Mouse (Mus musculus): ENCODE results near the gene Ctps2. TPM values are rescaled to one million over a fixed set of nuclear protein-coding genes. Genes with fewer than 3 reads are reported as not detected.

Ctps2 gene
- total and polyA plus RNA-seq, 3 experiments, result 31.0 to 31.8 TPM; not detected in 1

GRCm38 (mm10) chrX:162913651-162914050 lies 12.6 kb downstream of the Ctps2 start:
- Histone ChIP-seq H3K27ac (ENCODE audit: control insufficient read depth, low read depth, low read length) (no peak overlapping the region), H3K36me3 (ENCODE audit: control insufficient read depth in 1 of 2, insufficient read depth in 2 of 2, low read length in 2 of 2) (no peaks in the 10 kb centered on the region; a peak in 1 of 4 replicates), H3K9me3 (replicated peaks; ENCODE audit: insufficient read depth, low read length) (no peaks in the 10 kb centered on the region), H3K27me3 (ENCODE audit: control insufficient read depth in 1 of 2, insufficient read depth in 2 of 2, low read length in 2 of 2) (no peaks in the 10 kb centered on the region), H3K4me3 (ENCODE audit: control insufficient read depth in 1 of 2, insufficient read depth in 1 of 2, low read depth in 2 of 2, low read length in 2 of 2) (no peak overlapping the region), H3K79me2 (ENCODE audit: control insufficient read depth, insufficient read depth, low read length, poor library complexity) (no peaks in the 10 kb centered on the region), H3K9ac (ENCODE audit: control insufficient read depth, low read depth, low read length, poor library complexity, severe bottlenecking) (no peak overlapping the region), H3K4me1 (ENCODE audit: control insufficient read depth in 1 of 2, insufficient read depth in 2 of 2, low read length in 2 of 2) (no peaks in the 10 kb centered on the region)
- no peak for TF ChIP-seq HCFC1 (IDR thresholded peaks at IDR 0.05; ENCODE audit: low read depth, low read length)
- no peak for TF ChIP-seq SIN3A (IDR thresholded peaks at IDR 0.05; ENCODE audit: low read length)
- TF ChIP-seq NRF1 (IDR thresholded peaks at IDR 0.05; ENCODE audit: insufficient read depth, low read depth, low read length, poor library complexity, severe bottlenecking), result no peak
- TF ChIP-seq USF2 (IDR thresholded peaks at IDR 0.05; ENCODE audit: borderline replicate concordance in 1 of 2, insufficient read depth in 1 of 2, low read depth in 1 of 2, low read length in 2 of 2), result no peak
- TF ChIP-seq ZC3H11A (IDR thresholded peaks at IDR 0.05; ENCODE audit: low read depth, low read length), result no peak
- no peak for TF ChIP-seq ZKSCAN1 (IDR thresholded peaks at IDR 0.05; ENCODE audit: low read depth, low read length)
- no peak for TF ChIP-seq NELFE (IDR thresholded peaks at IDR 0.05; ENCODE audit: low read depth, low read length)
- TF ChIP-seq GATA1 (IDR thresholded peaks at IDR 0.05; ENCODE audit: low read depth, low read length), result no peak
- TF ChIP-seq TCF12 (IDR thresholded peaks at IDR 0.05; ENCODE audit: low read depth, low read length), result no peak
- no peak for TF ChIP-seq E2F4 (IDR thresholded peaks at IDR 0.05; ENCODE audit: borderline replicate concordance, low read depth, low read length)
- DNase-seq (ENCODE audit: low read depth, low spot score), result no peak

GRCm38 (mm10) chrX:162915697-162916096 lies 14.7 kb downstream of the Ctps2 start:
- Histone ChIP-seq H3K27ac (ENCODE audit: control insufficient read depth, low read depth, low read length) (no peak overlapping the region), H3K9me3 (replicated peaks; ENCODE audit: insufficient read depth, low read length) (no peaks in the 10 kb centered on the region), H3K27me3 (ENCODE audit: control insufficient read depth in 1 of 2, insufficient read depth in 2 of 2, low read length in 2 of 2) (no peaks in the 10 kb centered on the region), H3K4me3 (ENCODE audit: control insufficient read depth in 1 of 2, insufficient read depth in 1 of 2, low read depth in 2 of 2, low read length in 2 of 2) (no peak overlapping the region), H3K36me3 (ENCODE audit: control insufficient read depth in 1 of 2, insufficient read depth in 2 of 2, low read length in 2 of 2) (no peaks in the 10 kb centered on the region), H3K79me2 (ENCODE audit: control insufficient read depth, insufficient read depth, low read length, poor library complexity) (no peaks in the 10 kb centered on the region), H3K4me1 (ENCODE audit: control insufficient read depth in 1 of 2, insufficient read depth in 2 of 2, low read length in 2 of 2) (no peaks in the 10 kb centered on the region), H3K9ac (ENCODE audit: control insufficient read depth, low read depth, low read length, poor library complexity, severe bottlenecking) (no peak overlapping the region)
- peak; percentile 88 for DNase-seq (ENCODE audit: low read depth, low spot score)
- TF ChIP-seq RCOR1 (IDR thresholded peaks at IDR 0.05; ENCODE audit: low read depth, low read length) (no peak), GABPA (IDR thresholded peaks at IDR 0.05; ENCODE audit: low read depth, low read length) (no peak), MYC (IDR thresholded peaks at IDR 0.05; ENCODE audit: low read depth, low read length) (no peak), NRF1 (IDR thresholded peaks at IDR 0.05; ENCODE audit: insufficient read depth, low read depth, low read length, poor library complexity, severe bottlenecking) (no peak), CTCF (IDR thresholded peaks at IDR 0.05 in 2 of 3, conservative IDR thresholded peaks at IDR 0.05 in 1 of 3; ENCODE audit: control insufficient read depth in 1 of 3, insufficient read depth in 1 of 3, low read depth in 2 of 3, low read length in 3 of 3, poor library complexity in 1 of 3, severe bottlenecking in 1 of 3) (peak; percentile 48 to 93 (median 92)), ETS1 (IDR thresholded peaks at IDR 0.05; ENCODE audit: low read depth, low read length) (no peak), POLR2A (IDR thresholded peaks at IDR 0.05; ENCODE audit: control insufficient read depth in 1 of 2, insufficient read depth in 1 of 2, low read depth in 1 of 2, low read length in 2 of 2, poor library complexity in 1 of 2) (no peak), RAD21 (IDR thresholded peaks at IDR 0.05; ENCODE audit: low read depth, low read length) (peak; percentile 93), SIN3A (IDR thresholded peaks at IDR 0.05; ENCODE audit: low read length) (0 out of 2 replicates have a peak, but pooled peaks have one; percentile 31), BHLHE40 (IDR thresholded peaks at IDR 0.05; ENCODE audit: borderline replicate concordance, low read depth, low read length) (peak; percentile 34; the same call in 1 of the 2 replicates), CHD2 (IDR thresholded peaks at IDR 0.05; ENCODE audit: low read length) (peak; percentile 30), SMC3 (IDR thresholded peaks at IDR 0.05; ENCODE audit: low read depth, low read length) (peak; percentile 79), MAZ (IDR thresholded peaks at IDR 0.05; ENCODE audit: low read depth, low read length) (no peak), USF2 (IDR thresholded peaks at IDR 0.05; ENCODE audit: borderline replicate concordance in 1 of 2, insufficient read depth in 1 of 2, low read depth in 1 of 2, low read length in 2 of 2) (no peak), MXI1 (IDR thresholded peaks at IDR 0.05; ENCODE audit: low read depth, low read length) (no peak), TCF12 (IDR thresholded peaks at IDR 0.05; ENCODE audit: low read depth, low read length) (0 out of 2 replicates have a peak, but pooled peaks have one; percentile 8), ZC3H11A (IDR thresholded peaks at IDR 0.05; ENCODE audit: low read depth, low read length) (peak; percentile 72), MEF2A (IDR thresholded peaks at IDR 0.05; ENCODE audit: extremely low read depth, insufficient replicate concordance, low read depth, low read length, poor library complexity, severe bottlenecking) (no peak), ZMIZ1 (IDR thresholded peaks at IDR 0.05; ENCODE audit: low read depth, low read length) (no peak)
